ENCODE assay signal across 16 mouse cellular contexts in genomic region chr11:117089673-117090419, GRCm38 (mm10). TPM values are rescaled to one million over a fixed set of nuclear protein-coding genes. Genes with fewer than 3 reads are reported as not detected.
DNase-seq lines count a peak whose midpoint lies in the region; ATAC-seq and TF ChIP-seq lines count a peak whose summit lies in the region.
"Had no signal": no experiment of that assay in that cellular context is flagged by ENCODE, and none has a peak within 500 bp of the region (broad histone marks: within the 10 kb centered on the region; RNA-seq: fewer than 3 reads in every experiment).

No protein-coding gene starts in this region.

- H3K9ac ChIP-seq in limb, embryonic 12.5 days (replicated peaks), result no peak overlapping the region
- no peak overlapping the region for H3K9ac ChIP-seq in embryonic facial prominence, embryonic 15.5 days
- H3K9ac ChIP-seq: forebrain, embryonic 13.5 days; lung, embryonic 15.5 days had no signal

- H3K4me2 ChIP-seq in limb, embryonic 12.5 days, result no peak overlapping the region
- H3K4me2 ChIP-seq in embryonic facial prominence, embryonic 15.5 days (replicated peaks), result no peak overlapping the region
- H3K4me2 ChIP-seq: forebrain, embryonic 13.5 days; liver, embryonic 11.5 days; lung, embryonic 15.5 days had no signal

- no peak for DNase-seq in gastrocnemius, adult 2 months
- DNase-seq in gastrocnemius, postnatal 25 days, result no peak
- DNase-seq in limb, embryonic 10.5 days (ENCODE audit: low spot score), result no peak
- DNase-seq in frontal cortex, postnatal 36 days (ENCODE audit: low spot score in 2 of 2), result no peak
- DNase-seq in right cerebral cortex, postnatal 10 days (ENCODE audit: low spot score in 2 of 2), result no peak
- DNase-seq: cerebellum, adult 2 months; kidney, adult 8-10 months; kidney, postnatal 4 days; spleen, adult 18-20 months; thymus, postnatal 4 days had no signal

- peak overlapping the region; percentile 81 for H3K27ac ChIP-seq in gastrocnemius, adult 2 months
- H3K27ac ChIP-seq in limb, embryonic 12.5 days, result 0 out of 2 replicates have a peak overlapping the region, but pooled peaks have one; percentile 23
- H3K27ac ChIP-seq in limb, embryonic 10.5 days, result no peak overlapping the region
- 0 out of 2 replicates have a peak overlapping the region, but pooled peaks have one; percentile 3 for H3K27ac ChIP-seq in embryonic facial prominence, embryonic 15.5 days (replicated peaks)
- H3K27ac ChIP-seq: forebrain, embryonic 13.5 days; lung, embryonic 15.5 days had no signal

- intact Hi-C loops in gastrocnemius, adult 2 months (cut with DNase I), result no loop called here

- H3K4me3 ChIP-seq in gastrocnemius, adult 2 months, result no peak overlapping the region
- no peak overlapping the region for H3K4me3 ChIP-seq in limb, embryonic 12.5 days (replicated peaks)
- H3K4me3 ChIP-seq in limb, embryonic 10.5 days, result no peak overlapping the region
- H3K4me3 ChIP-seq in embryonic facial prominence, embryonic 15.5 days (replicated peaks), result no peak overlapping the region
- H3K4me3 ChIP-seq: forebrain, embryonic 13.5 days; lung, embryonic 15.5 days; megakaryocyte, embryonic 14.5 days had no signal

- WGBS in limb, embryonic 12.5 days, result 84% methylated on average over 9 of the region's 9 CpGs
- WGBS in limb, embryonic 10.5 days, result 74% methylated on average over 9 of the region's 9 CpGs
- WGBS in embryonic facial prominence, embryonic 15.5 days, result 78% methylated on average over 9 of the region's 9 CpGs

- H3K9me3 ChIP-seq in limb, embryonic 12.5 days, result no peaks in the 10 kb centered on the region
- no peaks in the 10 kb centered on the region for H3K9me3 ChIP-seq in limb, embryonic 10.5 days (replicated peaks)
- no peaks in the 10 kb centered on the region for H3K9me3 ChIP-seq in embryonic facial prominence, embryonic 15.5 days (replicated peaks)
- H3K9me3 ChIP-seq: forebrain, embryonic 13.5 days; lung, embryonic 15.5 days; megakaryocyte, embryonic 14.5 days had no signal

- no peak for ATAC-seq in limb, embryonic 12.5 days (ENCODE audit: insufficient number of reproducible peaks, insufficient read depth, low FRiP score, low TSS enrichment, low read depth)
- ATAC-seq in embryonic facial prominence, embryonic 15.5 days (ENCODE audit: insufficient number of reproducible peaks, low FRiP score, low TSS enrichment, low read depth), result no peak
- ATAC-seq: forebrain, embryonic 13.5 days had no signal

- no peaks in the 10 kb centered on the region for H3K27me3 ChIP-seq in limb, embryonic 12.5 days
- H3K27me3 ChIP-seq in limb, embryonic 10.5 days (ENCODE audit: low read depth, poor library complexity, severe bottlenecking), result peaks cover 12% of the 10 kb centered on the region; the same call in 1 of the 2 replicates
- no peaks in the 10 kb centered on the region for H3K27me3 ChIP-seq in embryonic facial prominence, embryonic 15.5 days
- H3K27me3 ChIP-seq: forebrain, embryonic 13.5 days; lung, embryonic 15.5 days had no signal

- H3K36me3 ChIP-seq in limb, embryonic 12.5 days, result no peaks in the 10 kb centered on the region
- H3K36me3 ChIP-seq in limb, embryonic 10.5 days, result peaks cover 4% of the 10 kb centered on the region; the same call in 1 of the 2 replicates
- no peaks in the 10 kb centered on the region for H3K36me3 ChIP-seq in embryonic facial prominence, embryonic 15.5 days
- H3K36me3 ChIP-seq: lung, embryonic 15.5 days had no signal

- TF ChIP-seq CTCF in gastrocnemius, adult 2 months (IDR thresholded peaks at IDR 0.05), result no peak

- peaks cover 25% of the 10 kb centered on the region for H3K4me1 ChIP-seq in limb, embryonic 12.5 days (replicated peaks)
- H3K4me1 ChIP-seq in limb, embryonic 10.5 days, result peaks cover 40% of the 10 kb centered on the region
- H3K4me1 ChIP-seq in embryonic facial prominence, embryonic 15.5 days, result peaks cover 52% of the 10 kb centered on the region

RNA-seq across cellular contexts. Expression of gene Sec14l1, which starts 25.1 kb away (rescaled TPM):
- total RNA-seq in gastrocnemius, adult 2 months (2021), result 10 to 100 TPM; 52.3 to 52.8 TPM
- 10 to 100 TPM; 40.7 to 45.1 TPM for total RNA-seq in gastrocnemius, postnatal 25 days (2021)
- polyA plus RNA-seq in limb, embryonic 12.5 days (2016; fragmentation: Nextera tagmentation; extraction: Ambion mirVana), result 52.6 and 57.5 TPM in 2 replicates
- 40.1 and 47.8 TPM in 2 replicates for polyA plus RNA-seq in limb, embryonic 10.5 days (2016; fragmentation: Nextera tagmentation; extraction: Ambion mirVana)
- polyA plus RNA-seq in embryonic facial prominence, embryonic 15.5 days (2015; fragmentation: Nextera tagmentation; extraction: Ambion mirVana), result 61.4 and 69.3 TPM in 2 replicates
